Mouse (Mus musculus): ENCODE measurements around the gene Btbd3. TPM values are rescaled to one million over a fixed set of nuclear protein-coding genes. Genes with fewer than 3 reads are reported as not detected.

The Btbd3 gene
- polyA plus RNA-seq (2012; rRNA removed): 1.5 and 1.8 TPM in 2 replicates
- polyA plus RNA-seq (2014; fragmentation: Nextera tagmentation; extraction: Ambion mirVana): 2.0 TPM in 2 replicates

DNA sequence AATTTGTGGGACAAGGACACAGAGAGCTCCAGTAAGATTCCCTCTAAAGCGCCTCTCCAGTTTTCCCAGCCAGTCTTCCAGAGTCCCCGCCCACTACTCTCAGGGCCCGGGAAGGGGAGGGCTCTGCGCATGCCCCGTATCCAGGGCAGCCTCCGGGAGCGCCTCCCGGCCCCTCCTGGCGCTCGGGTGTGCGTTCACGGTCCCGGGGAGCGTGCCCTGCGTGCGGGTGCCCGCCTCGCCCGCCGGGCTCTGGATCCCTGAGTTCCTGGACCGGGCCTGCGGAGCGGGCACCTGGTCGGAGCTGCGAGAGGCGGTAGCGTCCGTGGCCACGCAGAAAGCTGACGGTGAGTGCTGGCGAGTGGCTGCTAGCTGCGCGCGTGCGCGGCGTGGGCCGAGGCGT lies at the start of gene Btbd3:
Gene Btbd3 (plus strand): TSS at position 155 of the 400 bp plus-strand sequence.
- Histone ChIP-seq H3K9ac (replicated peaks) (peak within 1 kb of the TSS; percentile 48), H3K36me3 (replicated peaks; ENCODE audit: control insufficient read depth, insufficient read depth, low read depth) (no peaks in the 10 kb centered on the region), H3K4me3 (ENCODE audit: insufficient read depth in 1 of 2, low read depth in 2 of 2, low read length in 2 of 2) (peak within 1 kb of the TSS; percentile 64 to 67), H3K27ac (no peak within 1 kb of the TSS), H3K27me3 (ENCODE audit: control insufficient read depth, insufficient read depth, low read length) (no peaks in the 10 kb centered on the region), H3K9me3 (ENCODE audit: control insufficient read depth, low read length) (no peaks in the 10 kb centered on the region), H3K4me2 (ENCODE audit: low read depth) (peak within 1 kb of the TSS; percentile 65), H3K4me1 (replicated peaks; ENCODE audit: control insufficient read depth in 2 of 2, insufficient read depth in 2 of 2, low read length in 1 of 2) (peaks cover 0 to 2% of the 10 kb centered on the region in 2 experiments; a peak in 2 of 4 replicates)
- peak; percentile 24 to 45 (median 28) for DNase-seq (ENCODE audit: low read depth in 3 of 3, low spot score in 3 of 3)
- WGBS (ENCODE audit: insufficient replicate concordance): under 1% methylated on average over 37 of the region's 39 CpGs
- no peak for TF ChIP-seq EP300 (IDR thresholded peaks at IDR 0.05; ENCODE audit: low read depth)
- no peak for TF ChIP-seq CTCF (IDR thresholded peaks at IDR 0.05; ENCODE audit: low read depth)
- ATAC-seq (ENCODE audit: insufficient read depth): peak; percentile 87

DNA sequence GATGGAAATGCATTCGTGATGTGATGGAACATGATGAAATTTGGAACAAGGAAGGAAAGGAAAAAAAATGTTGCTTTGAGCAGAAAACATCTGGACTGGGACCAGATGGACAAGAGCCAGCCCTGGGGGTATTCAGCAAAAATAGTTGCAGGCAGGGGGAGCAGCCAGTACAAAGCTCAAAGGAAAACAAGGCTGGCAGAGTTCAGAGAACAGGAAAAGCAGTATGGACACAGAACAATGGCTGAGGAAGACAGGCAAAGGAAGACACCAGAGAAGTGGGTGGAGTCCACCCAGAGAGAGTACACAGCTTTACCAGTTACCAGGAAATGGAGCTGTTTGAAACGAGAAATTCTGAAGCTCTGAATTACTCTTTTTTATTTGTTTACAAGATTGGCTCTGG lies 40.8 kb upstream of the Btbd3 start:
- H3K9ac ChIP-seq (replicated peaks): no peak overlapping the region
- H3K4me2 ChIP-seq (ENCODE audit: low read depth): no peak overlapping the region
- no peak overlapping the region for H3K4me3 ChIP-seq (ENCODE audit: insufficient read depth in 1 of 2, low read depth in 2 of 2, low read length in 2 of 2)
- H3K36me3 ChIP-seq (replicated peaks; ENCODE audit: control insufficient read depth, insufficient read depth, low read depth): no peaks in the 10 kb centered on the region
- no peaks in the 10 kb centered on the region for H3K9me3 ChIP-seq (ENCODE audit: control insufficient read depth, low read length)
- TF ChIP-seq CTCF (IDR thresholded peaks at IDR 0.05; ENCODE audit: low read depth) (no peak), EP300 (IDR thresholded peaks at IDR 0.05; ENCODE audit: low read depth) (no peak)
- DNase-seq (ENCODE audit: low read depth in 3 of 3, low spot score in 3 of 3) (no peak), ATAC-seq (ENCODE audit: insufficient read depth) (no peak)
- H3K27ac ChIP-seq: no peak overlapping the region
- no peaks in the 10 kb centered on the region for H3K4me1 ChIP-seq (replicated peaks; ENCODE audit: control insufficient read depth in 2 of 2, insufficient read depth in 2 of 2, low read length in 1 of 2)
- 24% methylated on average over 2 of the region's 2 CpGs for WGBS (ENCODE audit: insufficient replicate concordance)
- no peaks in the 10 kb centered on the region for H3K27me3 ChIP-seq (ENCODE audit: control insufficient read depth, insufficient read depth, low read length)

DNA sequence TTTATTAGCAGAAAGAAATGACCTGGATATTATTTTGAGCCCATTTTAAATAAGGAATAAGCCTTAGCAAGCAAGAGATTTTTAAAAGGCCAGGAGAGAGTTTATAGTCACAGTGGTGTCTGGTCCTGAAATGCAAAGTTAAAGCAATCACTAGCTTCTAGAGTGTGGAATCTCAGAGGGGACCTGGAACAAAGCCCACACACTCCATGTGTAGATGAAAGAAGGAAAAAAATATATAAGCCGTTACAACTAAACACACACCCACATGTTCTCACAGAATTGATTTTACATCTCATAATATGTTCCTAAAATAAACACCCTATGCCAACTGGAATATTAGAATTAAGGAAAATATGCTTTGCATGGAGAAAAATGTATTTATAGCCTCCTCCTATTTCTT lies 36.1 kb upstream of the Btbd3 start:
- 77% methylated on average over 1 of the region's 1 CpGs for WGBS (ENCODE audit: insufficient replicate concordance)
- no peak overlapping the region for H3K9ac ChIP-seq (replicated peaks)
- H3K27ac ChIP-seq: no peak overlapping the region
- no peak for ATAC-seq (ENCODE audit: insufficient read depth)
- TF ChIP-seq CTCF (IDR thresholded peaks at IDR 0.05; ENCODE audit: low read depth): no peak
- TF ChIP-seq EP300 (IDR thresholded peaks at IDR 0.05; ENCODE audit: low read depth): no peak
- no peaks in the 10 kb centered on the region for H3K27me3 ChIP-seq (ENCODE audit: control insufficient read depth, insufficient read depth, low read length)
- H3K4me1 ChIP-seq (replicated peaks; ENCODE audit: control insufficient read depth in 2 of 2, insufficient read depth in 2 of 2, low read length in 1 of 2): no peaks in the 10 kb centered on the region
- H3K9me3 ChIP-seq (ENCODE audit: control insufficient read depth, low read length): no peaks in the 10 kb centered on the region
- no peaks in the 10 kb centered on the region for H3K36me3 ChIP-seq (replicated peaks; ENCODE audit: control insufficient read depth, insufficient read depth, low read depth)
- H3K4me3 ChIP-seq (ENCODE audit: insufficient read depth in 1 of 2, low read depth in 2 of 2, low read length in 2 of 2): no peak overlapping the region
- no peak for DNase-seq (ENCODE audit: low read depth in 3 of 3, low spot score in 3 of 3)
- no peak overlapping the region for H3K4me2 ChIP-seq (ENCODE audit: low read depth)

DNA sequence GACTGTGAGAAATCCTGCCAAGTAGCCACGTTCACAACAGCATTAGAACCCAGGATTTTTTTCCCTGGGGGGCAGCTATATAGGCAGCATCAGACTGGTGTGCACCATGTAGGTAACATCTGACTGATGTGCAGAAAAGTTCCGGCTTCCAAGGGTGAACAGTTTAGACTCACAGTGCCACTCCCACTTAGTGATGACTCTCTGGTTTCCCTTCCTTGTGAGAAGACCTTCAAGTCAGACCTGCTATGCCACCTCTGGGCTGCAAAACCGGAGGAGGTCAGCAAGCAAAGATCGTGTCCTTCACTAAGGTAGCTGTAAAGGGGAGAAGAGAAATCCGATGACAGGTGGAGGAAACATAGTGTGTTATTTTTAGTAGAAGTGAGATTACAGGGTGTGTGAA lies 24.1 kb upstream of the Btbd3 start:
- Histone ChIP-seq H3K4me1 (replicated peaks; ENCODE audit: control insufficient read depth in 2 of 2, insufficient read depth in 2 of 2, low read length in 1 of 2) (no peaks in the 10 kb centered on the region), H3K4me3 (ENCODE audit: insufficient read depth in 1 of 2, low read depth in 2 of 2, low read length in 2 of 2) (no peak overlapping the region), H3K9me3 (ENCODE audit: control insufficient read depth, low read length) (no peaks in the 10 kb centered on the region), H3K27ac (no peak overlapping the region), H3K36me3 (replicated peaks; ENCODE audit: control insufficient read depth, insufficient read depth, low read depth) (no peaks in the 10 kb centered on the region), H3K4me2 (ENCODE audit: low read depth) (no peak overlapping the region), H3K9ac (replicated peaks) (no peak overlapping the region), H3K27me3 (ENCODE audit: control insufficient read depth, insufficient read depth, low read length) (no peaks in the 10 kb centered on the region)
- DNase-seq (ENCODE audit: low read depth in 3 of 3, low spot score in 3 of 3): no peak
- TF ChIP-seq EP300 (IDR thresholded peaks at IDR 0.05; ENCODE audit: low read depth) (no peak), CTCF (IDR thresholded peaks at IDR 0.05; ENCODE audit: low read depth) (no peak)
- ATAC-seq (ENCODE audit: insufficient read depth): no peak
- WGBS (ENCODE audit: insufficient replicate concordance): 50% methylated on average over 5 of the region's 5 CpGs

DNA sequence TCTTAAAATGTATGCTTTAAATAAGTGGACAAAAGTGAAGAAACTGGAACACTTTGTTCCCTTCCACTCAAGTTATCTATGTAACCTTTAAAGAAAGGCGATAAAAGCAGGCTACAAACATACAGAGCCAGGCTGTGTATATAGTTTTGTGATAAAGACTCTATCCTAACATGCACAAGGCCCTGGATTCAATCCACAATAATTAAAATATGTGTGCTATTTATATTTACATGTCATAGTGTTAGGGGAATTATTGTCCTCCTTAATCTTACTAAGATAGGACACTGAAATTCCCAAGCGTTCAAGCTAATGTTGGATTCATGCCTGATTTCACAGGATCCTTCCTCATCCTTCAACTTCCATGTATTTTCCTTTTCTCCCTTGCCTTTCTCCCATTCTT lies 20.2 kb upstream of the Btbd3 start:
- Histone ChIP-seq H3K27ac (no peak overlapping the region), H3K36me3 (replicated peaks; ENCODE audit: control insufficient read depth, insufficient read depth, low read depth) (no peaks in the 10 kb centered on the region), H3K27me3 (ENCODE audit: control insufficient read depth, insufficient read depth, low read length) (no peaks in the 10 kb centered on the region), H3K4me2 (ENCODE audit: low read depth) (no peak overlapping the region), H3K4me1 (replicated peaks; ENCODE audit: control insufficient read depth in 2 of 2, insufficient read depth in 2 of 2, low read length in 1 of 2) (no peaks in the 10 kb centered on the region), H3K4me3 (ENCODE audit: insufficient read depth in 1 of 2, low read depth in 2 of 2, low read length in 2 of 2) (no peak overlapping the region), H3K9ac (replicated peaks) (no peak overlapping the region), H3K9me3 (ENCODE audit: control insufficient read depth, low read length) (no peaks in the 10 kb centered on the region)
- 67% methylated on average over 2 of the region's 2 CpGs for WGBS (ENCODE audit: insufficient replicate concordance)
- ATAC-seq (ENCODE audit: insufficient read depth) (no peak), DNase-seq (ENCODE audit: low read depth in 3 of 3, low spot score in 3 of 3) (no peak)
- TF ChIP-seq CTCF (IDR thresholded peaks at IDR 0.05; ENCODE audit: low read depth) (no peak), EP300 (IDR thresholded peaks at IDR 0.05; ENCODE audit: low read depth) (no peak)
